8 mouse cellular contexts compared by ENCODE assay signal in the genomic region with DNA sequence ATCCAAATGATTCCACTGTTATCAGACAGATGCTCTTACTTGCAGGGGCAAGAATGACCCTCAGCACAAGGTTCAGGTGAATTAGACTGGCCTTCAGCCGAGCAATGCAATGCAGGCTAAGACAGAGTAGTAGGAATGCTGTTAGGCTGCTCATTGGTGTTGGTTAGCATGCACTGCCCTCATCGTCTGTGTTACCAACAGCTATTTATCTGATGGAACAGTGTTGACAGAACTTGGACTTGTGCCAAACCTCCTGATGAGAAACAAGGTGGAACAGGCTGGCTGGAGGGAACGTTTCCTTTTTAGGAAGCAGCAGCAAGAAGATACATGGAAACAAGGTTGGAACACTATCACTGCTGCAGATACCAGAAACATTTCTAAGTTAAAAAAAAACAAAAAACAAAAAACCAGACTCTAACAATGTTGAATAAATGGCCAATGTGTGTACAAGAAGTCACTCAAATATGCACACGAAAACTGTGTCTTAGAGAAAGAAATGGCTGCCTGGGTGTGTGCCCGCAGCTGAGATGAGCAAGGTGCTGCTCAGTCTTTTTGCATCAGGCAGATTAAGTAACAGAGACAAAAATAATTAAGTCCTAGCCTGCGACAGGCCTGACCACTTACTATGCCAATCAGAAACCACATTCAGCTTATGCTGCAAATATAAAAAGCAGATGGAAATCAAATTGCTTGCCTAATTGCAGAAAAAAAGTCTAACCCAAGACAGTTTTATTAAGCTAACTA.
DNase-seq lines count a peak whose midpoint lies in the region; ATAC-seq lines count a peak whose summit lies in the region.

No protein-coding gene starts in this region.

- H3K27me3 ChIP-seq in hindbrain, embryonic 11.5 days (ENCODE audit: control insufficient read depth, insufficient read depth, low read length): no peaks in the 10 kb centered on the region
- H3K27me3 ChIP-seq in hindbrain, embryonic 10.5 days (ENCODE audit: insufficient read depth, poor library complexity, severe bottlenecking): no peaks in the 10 kb centered on the region
- no peaks in the 10 kb centered on the region for H3K27me3 ChIP-seq in embryonic facial prominence, embryonic 14.5 days (replicated peaks; ENCODE audit: control insufficient read depth, insufficient read depth, low read length)
- no peaks in the 10 kb centered on the region for H3K27me3 ChIP-seq in hindbrain, embryonic 12.5 days
- H3K27me3 ChIP-seq in limb, embryonic 12.5 days: no peaks in the 10 kb centered on the region

- no peaks in the 10 kb centered on the region for H3K4me1 ChIP-seq in hindbrain, embryonic 11.5 days (replicated peaks; ENCODE audit: control insufficient read depth, insufficient read depth, low read length)
- no peaks in the 10 kb centered on the region for H3K4me1 ChIP-seq in hindbrain, embryonic 10.5 days (replicated peaks)
- peaks cover 9% of the 10 kb centered on the region for H3K4me1 ChIP-seq in embryonic facial prominence, embryonic 14.5 days (ENCODE audit: control insufficient read depth, insufficient read depth, low read length)
- H3K4me1 ChIP-seq in hindbrain, embryonic 12.5 days: 0 out of 2 replicates have a peak, but pooled peaks cover 3% of the 10 kb centered on the region
- H3K4me1 ChIP-seq in limb, embryonic 12.5 days (replicated peaks): peaks cover 10% of the 10 kb centered on the region

- H3K9me3 ChIP-seq in hindbrain, embryonic 11.5 days (ENCODE audit: control insufficient read depth, low read length): no peaks in the 10 kb centered on the region
- no peaks in the 10 kb centered on the region for H3K9me3 ChIP-seq in hindbrain, embryonic 10.5 days
- no peaks in the 10 kb centered on the region for H3K9me3 ChIP-seq in embryonic facial prominence, embryonic 14.5 days (ENCODE audit: control insufficient read depth, low read length)
- no peaks in the 10 kb centered on the region for H3K9me3 ChIP-seq in hindbrain, embryonic 12.5 days (replicated peaks)
- no peaks in the 10 kb centered on the region for H3K9me3 ChIP-seq in limb, embryonic 12.5 days

- no peak overlapping the region for H3K4me3 ChIP-seq in hindbrain, embryonic 11.5 days (ENCODE audit: low read depth, low read length)
- H3K4me3 ChIP-seq in hindbrain, embryonic 10.5 days: no peak overlapping the region
- H3K4me3 ChIP-seq in embryonic facial prominence, embryonic 14.5 days (ENCODE audit: low read depth, low read length): no peak overlapping the region
- no peak overlapping the region for H3K4me3 ChIP-seq in hindbrain, embryonic 12.5 days
- H3K4me3 ChIP-seq in limb, embryonic 12.5 days (replicated peaks): no peak overlapping the region

- H3K4me2 ChIP-seq in hindbrain, embryonic 11.5 days (replicated peaks; ENCODE audit: low read depth, low read length): no peak overlapping the region
- no peak overlapping the region for H3K4me2 ChIP-seq in embryonic facial prominence, embryonic 14.5 days (ENCODE audit: low read depth, low read length)
- H3K4me2 ChIP-seq in hindbrain, embryonic 12.5 days (replicated peaks): no peak overlapping the region
- no peak overlapping the region for H3K4me2 ChIP-seq in limb, embryonic 12.5 days

- 66% methylated on average over 6 of the region's 6 CpGs for WGBS in hindbrain, embryonic 11.5 days
- 80% methylated on average over 6 of the region's 6 CpGs for WGBS in hindbrain, embryonic 10.5 days
- WGBS in embryonic facial prominence, embryonic 14.5 days: 28% methylated on average over 6 of the region's 6 CpGs
- 55% methylated on average over 6 of the region's 6 CpGs for WGBS in hindbrain, embryonic 12.5 days
- 46% methylated on average over 6 of the region's 6 CpGs for WGBS in limb, embryonic 12.5 days

- no peak overlapping the region for H3K27ac ChIP-seq in hindbrain, embryonic 11.5 days (ENCODE audit: low read depth, low read length)
- H3K27ac ChIP-seq in hindbrain, embryonic 10.5 days: no peak overlapping the region
- H3K27ac ChIP-seq in embryonic facial prominence, embryonic 14.5 days (replicated peaks; ENCODE audit: low read depth, low read length): 0 out of 2 replicates have a peak overlapping the region, but pooled peaks have one; percentile 1
- no peak overlapping the region for H3K27ac ChIP-seq in hindbrain, embryonic 12.5 days
- peak overlapping the region; percentile 17; the same call in 1 of the 2 replicates for H3K27ac ChIP-seq in limb, embryonic 12.5 days

- ATAC-seq in hindbrain, embryonic 11.5 days (ENCODE audit: low FRiP score): peak; percentile 54; the same call in 1 of the 2 replicates
- ATAC-seq in embryonic facial prominence, embryonic 14.5 days (ENCODE audit: low read depth): peak; percentile 88
- ATAC-seq in hindbrain, embryonic 12.5 days (ENCODE audit: low FRiP score): peak; percentile 58; the same call in 1 of the 2 replicates
- ATAC-seq in limb, embryonic 12.5 days (ENCODE audit: insufficient number of reproducible peaks, insufficient read depth, low FRiP score, low TSS enrichment, low read depth): no peak

- peak; percentile 36 for DNase-seq in hindbrain, embryonic 11.5 days (ENCODE audit: low spot score)
- no peak for DNase-seq in hindbrain, embryonic 10.5 days (ENCODE audit: low spot score)
- DNase-seq in R1 (ENCODE audit: low read depth, low spot score): peak; percentile 31
- peak; percentile 91 for DNase-seq in embryonic facial prominence, embryonic 14.5 days (ENCODE audit: low spot score)
- peak; percentile 25 to 49 for DNase-seq in right cerebral cortex, postnatal 10 days (ENCODE audit: low spot score in 2 of 2)
- DNase-seq in natural killer cell, adult 2 months (ENCODE audit: low spot score in 2 of 2): no peak

- no peak overlapping the region for H3K9ac ChIP-seq in hindbrain, embryonic 11.5 days (ENCODE audit: low read depth, low read length)
- no peak overlapping the region for H3K9ac ChIP-seq in embryonic facial prominence, embryonic 14.5 days (ENCODE audit: low read depth, low read length)
- H3K9ac ChIP-seq in hindbrain, embryonic 12.5 days: no peak overlapping the region
- H3K9ac ChIP-seq in limb, embryonic 12.5 days (replicated peaks): no peak overlapping the region

- H3K36me3 ChIP-seq in hindbrain, embryonic 11.5 days (ENCODE audit: control insufficient read depth, insufficient read depth, low read length): no peaks in the 10 kb centered on the region
- no peaks in the 10 kb centered on the region for H3K36me3 ChIP-seq in hindbrain, embryonic 10.5 days
- no peaks in the 10 kb centered on the region for H3K36me3 ChIP-seq in embryonic facial prominence, embryonic 14.5 days (ENCODE audit: control insufficient read depth, insufficient read depth, low read length)
- no peaks in the 10 kb centered on the region for H3K36me3 ChIP-seq in hindbrain, embryonic 12.5 days
- no peaks in the 10 kb centered on the region for H3K36me3 ChIP-seq in limb, embryonic 12.5 days

Comparison
In these comparisons a context has a peak if more than half of its experiments do, and no peak if none do; other contexts are left out.
1. DNase-seq: peak in hindbrain, embryonic 11.5 days (single experiment), R1 (single experiment), embryonic facial prominence, embryonic 14.5 days (single experiment) and right cerebral cortex, postnatal 10 days (2 of 2); none in hindbrain, embryonic 10.5 days (single experiment) and natural killer cell, adult 2 months (0 of 2).
2. H3K27ac ChIP-seq: peak in embryonic facial prominence, embryonic 14.5 days (single experiment) and limb, embryonic 12.5 days (single experiment); none in hindbrain, embryonic 11.5 days (single experiment), hindbrain, embryonic 10.5 days (single experiment) and hindbrain, embryonic 12.5 days (single experiment).